Mouse (Mus musculus) adipocyte (in vitro differentiated cells): ENCODE measurements at regions not wholly inside any gene's neighbourhood (a gene's known extent, or its start where the extent isn't known, plus 50 kb on each side); places are given as distances from the start of the nearest gene placed in this dataset.

ENCODE experiments used
- DNase-seq: peaks from one replicate; pipeline ENCODE4 v3.0.0-alpha.2; 2016; ENCODE audit warnings: low spot score

DNA sequence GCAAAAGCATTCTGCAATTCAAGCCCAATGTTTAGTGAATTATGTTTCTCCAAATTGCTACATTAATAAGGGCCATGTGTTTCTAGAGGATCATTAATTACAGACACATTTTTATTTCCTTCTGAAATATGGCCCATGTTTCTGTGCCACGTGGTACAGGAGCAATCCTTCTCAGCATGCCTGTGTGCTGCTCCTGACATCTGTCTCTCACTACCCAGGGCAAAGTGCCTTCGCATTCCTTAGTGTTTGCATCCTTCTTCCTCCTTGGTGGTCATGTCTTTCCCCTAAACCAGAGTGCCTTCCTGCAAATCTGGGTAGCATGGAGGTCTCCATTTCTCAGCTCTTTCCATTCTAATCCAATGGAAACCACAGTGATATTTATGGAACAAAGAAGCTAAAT is 832.7 kb upstream of the Fam160b2 start:
- no peak for DNase-seq
